Mouse (Mus musculus): Measurements from ENCODE around the gene Sgip1. TPM values are rescaled to one million over a fixed set of nuclear protein-coding genes. Genes with fewer than 3 reads are reported as not detected.

The Sgip1 gene
- polyA plus RNA-seq (2015; fragmentation: Nextera tagmentation; extraction: Ambion mirVana), result 64.1 and 69.5 TPM in 2 replicates

GRCm38 (mm10) chr4:102741287-102741686 lies at the start of gene Sgip1:
Sgip1 (plus strand) TSS chr4:102741297.
- Histone ChIP-seq H3K27ac (replicated peaks) (no peak within 1 kb of the TSS), H3K36me3 (no peaks in the 10 kb centered on the region), H3K4me2 (no peak within 1 kb of the TSS), H3K4me1 (replicated peaks) (no peaks in the 10 kb centered on the region), H3K4me3 (no peak within 1 kb of the TSS), H3K27me3 (no peaks in the 10 kb centered on the region), H3K9me3 (no peaks in the 10 kb centered on the region), H3K9ac (no peak within 1 kb of the TSS)
- 73% methylated on average over 8 of the region's 8 CpGs for WGBS
- no peak for ATAC-seq (ENCODE audit: low FRiP score, low read depth)

DNA sequence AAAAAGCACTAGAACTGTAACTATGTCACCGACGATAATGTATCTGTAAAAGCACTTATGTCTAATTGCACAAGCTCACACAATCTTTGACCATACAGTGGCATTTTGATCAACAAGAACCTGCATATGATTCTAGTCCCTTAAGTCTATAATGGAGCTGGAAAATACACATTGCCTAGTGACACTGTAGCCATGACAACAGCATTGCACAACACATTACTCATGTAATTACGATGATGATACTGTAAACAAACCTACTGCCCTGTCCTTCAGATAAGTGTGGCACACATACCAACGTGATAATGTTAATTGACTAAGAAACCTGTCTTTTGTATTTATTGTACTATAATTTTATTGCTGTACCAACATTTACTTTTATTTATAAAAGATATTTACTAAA lies 49.7 kb upstream of the Sgip1 start:
- Histone ChIP-seq H3K4me2 (no peak overlapping the region), H3K9me3 (no peaks in the 10 kb centered on the region), H3K27ac (replicated peaks) (no peak overlapping the region), H3K36me3 (no peaks in the 10 kb centered on the region), H3K9ac (no peak overlapping the region), H3K4me1 (replicated peaks) (no peaks in the 10 kb centered on the region), H3K27me3 (no peaks in the 10 kb centered on the region), H3K4me3 (no peak overlapping the region)
- ATAC-seq (ENCODE audit: low FRiP score, low read depth), result no peak
- 63% methylated on average over 4 of the region's 4 CpGs for WGBS

DNA sequence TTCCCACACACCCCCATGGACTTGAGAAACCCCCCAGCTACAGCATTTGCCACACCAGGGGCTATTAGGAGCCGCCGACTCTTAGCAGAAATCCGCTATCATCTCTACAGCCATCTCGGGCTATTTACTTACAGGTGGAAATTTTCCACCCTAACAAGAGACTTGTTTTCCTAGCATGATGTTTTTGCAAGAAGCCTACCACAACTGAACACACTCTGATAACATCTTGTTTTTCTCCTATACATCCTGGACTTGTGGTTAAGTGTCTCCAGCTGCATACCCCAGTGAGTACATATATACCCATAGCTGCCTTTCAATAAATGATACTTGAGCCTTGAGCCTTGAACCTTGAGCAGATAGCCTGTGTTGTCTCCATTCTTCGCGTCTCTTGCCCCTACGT lies 43.1 kb upstream of the Sgip1 start:
- ATAC-seq (ENCODE audit: low FRiP score, low read depth), result no peak
- Histone ChIP-seq H3K9me3 (no peaks in the 10 kb centered on the region; the same call in 1 of the 2 replicates), H3K27me3 (no peaks in the 10 kb centered on the region), H3K4me2 (no peak overlapping the region), H3K4me1 (replicated peaks) (no peaks in the 10 kb centered on the region), H3K4me3 (no peak overlapping the region), H3K36me3 (no peaks in the 10 kb centered on the region), H3K27ac (replicated peaks) (no peak overlapping the region), H3K9ac (no peak overlapping the region)
- WGBS, result 95% methylated on average over 7 of the region's 7 CpGs

- WGBS, result 85% methylated on average over 4 of the region's 4 CpGs
- Histone ChIP-seq H3K4me2 (no peak overlapping the region), H3K27me3 (no peaks in the 10 kb centered on the region), H3K4me3 (no peak overlapping the region), H3K9ac (no peak overlapping the region), H3K36me3 (no peaks in the 10 kb centered on the region), H3K4me1 (replicated peaks) (no peaks in the 10 kb centered on the region), H3K9me3 (no peaks in the 10 kb centered on the region), H3K27ac (replicated peaks) (no peak overlapping the region)
- no peak for ATAC-seq (ENCODE audit: low FRiP score, low read depth)
These were observed 29.4 kb upstream of the Sgip1 start for GRCm38 (mm10) chr4:102711731-102712130.

GRCm38 (mm10) chr4:102715532-102715931 lies 25.6 kb upstream of the Sgip1 start:
- ATAC-seq (ENCODE audit: low FRiP score, low read depth), result no peak
- Histone ChIP-seq H3K9ac (no peak overlapping the region), H3K4me3 (no peak overlapping the region), H3K4me1 (replicated peaks) (no peaks in the 10 kb centered on the region), H3K36me3 (no peaks in the 10 kb centered on the region), H3K4me2 (no peak overlapping the region), H3K27ac (replicated peaks) (no peak overlapping the region), H3K27me3 (no peaks in the 10 kb centered on the region), H3K9me3 (no peaks in the 10 kb centered on the region)

DNA sequence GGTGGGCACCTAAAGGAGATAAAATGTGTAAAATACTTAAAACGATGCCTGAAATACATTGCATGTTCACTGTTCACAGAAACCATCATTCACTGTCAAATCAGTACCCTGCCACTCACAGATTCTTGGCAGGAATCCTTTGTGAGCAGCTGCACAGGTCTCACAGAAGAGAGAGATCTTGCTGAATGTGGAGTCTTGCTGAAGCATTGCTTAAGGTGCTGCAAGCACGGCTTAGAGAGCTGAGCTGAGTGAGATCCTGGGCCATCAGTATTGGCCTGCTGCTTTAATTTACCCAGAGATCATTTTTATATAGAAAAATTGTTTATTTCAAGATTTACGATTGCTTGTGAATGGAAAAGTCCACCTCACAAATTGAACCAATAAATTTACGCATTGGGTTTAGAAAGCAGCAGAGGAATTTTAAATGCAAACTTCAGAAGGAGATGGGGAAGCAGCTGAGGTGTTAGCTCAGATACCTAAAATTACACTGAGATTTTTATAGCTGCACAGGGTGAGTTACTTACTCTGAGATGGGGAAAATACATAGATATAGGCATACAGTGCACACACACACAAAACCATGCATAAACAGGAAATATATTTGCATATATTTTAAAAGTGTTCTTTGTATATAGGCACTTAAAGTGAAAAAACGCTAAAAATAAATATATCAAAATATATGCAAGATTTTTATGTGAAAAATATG lies 23.8 kb upstream of the Sgip1 start:
- H3K4me2 ChIP-seq, result no peak overlapping the region
- H3K9me3 ChIP-seq, result no peaks in the 10 kb centered on the region
- WGBS, result 67% methylated on average over 5 of the region's 5 CpGs
- H3K27ac ChIP-seq (replicated peaks), result no peak overlapping the region
- H3K4me1 ChIP-seq (replicated peaks), result no peaks in the 10 kb centered on the region
- no peaks in the 10 kb centered on the region for H3K36me3 ChIP-seq
- no peaks in the 10 kb centered on the region for H3K27me3 ChIP-seq
- no peak overlapping the region for H3K9ac ChIP-seq
- H3K4me3 ChIP-seq, result no peak overlapping the region
- ATAC-seq (ENCODE audit: low FRiP score, low read depth), result no peak

DNA sequence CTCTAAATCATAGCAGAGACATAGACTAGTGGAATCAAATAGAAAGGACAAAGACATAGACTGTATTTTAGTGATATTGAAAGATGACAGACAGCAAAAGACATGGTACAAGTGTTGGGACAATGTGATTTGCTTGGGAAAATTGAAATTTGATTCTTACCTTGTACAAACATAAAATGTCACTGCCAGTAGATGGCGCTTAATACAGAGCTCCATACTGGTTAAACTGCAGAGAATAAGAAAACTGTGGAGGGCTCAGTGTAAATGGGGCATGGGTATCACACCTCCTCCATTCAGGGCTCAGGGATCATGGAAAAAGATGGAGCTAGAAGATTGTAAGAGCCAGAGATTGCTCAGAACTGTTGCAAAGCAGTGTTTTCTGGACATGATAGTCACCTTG lies 21.6 kb upstream of the Sgip1 start:
- WGBS, result 16% methylated on average over 1 of the region's 1 CpGs
- no peak overlapping the region for H3K9ac ChIP-seq
- no peak for ATAC-seq (ENCODE audit: low FRiP score, low read depth)

DNA sequence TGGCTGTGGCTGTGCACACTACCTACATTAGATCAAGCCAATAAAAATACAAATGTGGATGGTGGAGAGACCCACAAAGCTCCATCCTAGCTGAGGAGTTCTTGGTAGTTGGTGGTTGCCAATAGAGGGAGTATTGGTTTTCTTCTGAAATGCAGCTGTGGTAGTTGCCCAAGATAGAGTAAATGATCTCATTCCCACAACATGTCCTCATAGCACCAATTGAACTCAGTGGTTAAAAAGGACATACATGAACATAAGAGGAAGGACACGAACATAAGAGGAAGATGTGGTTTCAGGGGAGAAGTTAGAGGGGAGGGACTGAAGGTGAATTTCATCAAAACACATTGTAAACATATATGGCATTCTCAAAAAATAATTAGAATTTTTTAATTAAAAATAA lies 21.1 kb upstream of the Sgip1 start:
- no peak overlapping the region for H3K27ac ChIP-seq (replicated peaks)
- no peak overlapping the region for H3K4me3 ChIP-seq
- no peak overlapping the region for H3K4me2 ChIP-seq
- ATAC-seq (ENCODE audit: low FRiP score, low read depth), result no peak
- H3K9me3 ChIP-seq, result no peaks in the 10 kb centered on the region
- H3K9ac ChIP-seq, result no peak overlapping the region
- H3K27me3 ChIP-seq, result no peaks in the 10 kb centered on the region
- H3K4me1 ChIP-seq (replicated peaks), result no peaks in the 10 kb centered on the region
- H3K36me3 ChIP-seq, result no peaks in the 10 kb centered on the region
- 86% methylated on average over 1 of the region's 1 CpGs for WGBS

More for the DNA sequence above, 21.6 kb upstream of the Sgip1 start:
- Histone ChIP-seq H3K4me2 (no peak overlapping the region), H3K4me1 (replicated peaks) (no peaks in the 10 kb centered on the region), H3K36me3 (no peaks in the 10 kb centered on the region), H3K4me3 (no peak overlapping the region), H3K27ac (replicated peaks) (no peak overlapping the region), H3K9me3 (no peaks in the 10 kb centered on the region), H3K27me3 (no peaks in the 10 kb centered on the region)

- ATAC-seq (ENCODE audit: low FRiP score, low read depth), result no peak
- 72% methylated on average over 5 of the region's 5 CpGs for WGBS
- Histone ChIP-seq H3K4me1 (replicated peaks) (no peaks in the 10 kb centered on the region), H3K36me3 (no peaks in the 10 kb centered on the region), H3K9ac (no peak overlapping the region), H3K4me2 (no peak overlapping the region), H3K27me3 (no peaks in the 10 kb centered on the region), H3K27ac (replicated peaks) (no peak overlapping the region), H3K4me3 (no peak overlapping the region), H3K9me3 (no peaks in the 10 kb centered on the region)
These were observed 16.7 kb upstream of the Sgip1 start for GRCm38 (mm10) chr4:102724442-102724841.

DNA sequence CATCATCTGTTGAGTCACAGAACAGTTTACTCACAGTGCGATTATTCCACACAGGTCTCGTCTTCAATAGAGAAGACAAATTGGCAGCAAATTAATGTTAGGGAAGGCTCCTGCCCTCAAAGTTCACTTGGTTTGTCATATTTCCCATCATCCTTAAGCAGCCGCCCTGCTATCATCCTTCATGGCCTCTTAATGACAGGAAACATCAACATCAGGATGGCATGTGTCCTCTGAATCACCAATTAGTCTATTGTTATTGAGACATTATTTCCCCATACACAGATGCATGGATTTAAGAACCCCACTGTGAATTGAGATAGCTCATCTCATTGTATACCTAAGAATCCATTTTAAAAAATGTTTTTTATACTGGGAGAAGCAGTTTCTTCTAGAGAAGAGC lies 10.1 kb upstream of the Sgip1 start:
- no peak overlapping the region for H3K9ac ChIP-seq
- H3K4me2 ChIP-seq, result no peak overlapping the region
- no peak overlapping the region for H3K4me3 ChIP-seq
- H3K36me3 ChIP-seq, result no peaks in the 10 kb centered on the region
- no peaks in the 10 kb centered on the region for H3K4me1 ChIP-seq (replicated peaks)
- no peaks in the 10 kb centered on the region for H3K27me3 ChIP-seq
- no peaks in the 10 kb centered on the region for H3K9me3 ChIP-seq
- no peak for ATAC-seq (ENCODE audit: low FRiP score, low read depth)
- WGBS, result 82% methylated on average over 3 of the region's 3 CpGs
- no peak overlapping the region for H3K27ac ChIP-seq (replicated peaks)

DNA sequence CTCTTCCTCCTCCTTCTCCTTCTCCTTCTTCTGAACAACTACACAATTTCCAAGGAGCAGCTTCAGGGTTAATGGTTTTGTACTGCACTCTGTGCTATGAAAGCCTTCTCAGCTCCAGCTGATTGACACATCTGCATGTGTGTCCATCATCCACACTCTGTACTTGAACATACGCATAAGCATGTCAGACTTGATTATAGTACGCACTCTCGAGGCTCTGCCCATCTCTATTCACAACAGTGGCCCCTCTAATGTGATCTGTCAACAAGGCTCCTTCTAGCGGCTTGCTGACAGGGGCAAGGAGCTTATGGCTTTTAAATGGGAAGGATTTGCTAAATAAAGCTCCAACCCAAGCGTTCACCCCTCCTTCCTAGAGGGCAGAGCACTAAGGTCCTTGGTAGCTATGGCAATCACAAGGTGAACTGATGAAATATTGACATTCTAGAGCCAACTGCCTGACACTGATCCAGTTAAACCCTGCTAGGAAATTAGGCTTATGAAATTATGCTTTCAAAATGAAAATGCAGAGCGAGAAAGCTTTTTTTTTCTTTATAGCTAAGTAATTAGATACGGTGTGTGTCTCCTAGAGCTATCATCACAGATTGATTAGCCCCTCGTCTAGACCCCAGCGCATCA lies 7.0 kb upstream of the Sgip1 start:
- Histone ChIP-seq H3K27ac (replicated peaks) (no peak overlapping the region), H3K9me3 (no peaks in the 10 kb centered on the region), H3K9ac (no peak overlapping the region), H3K4me2 (no peak overlapping the region), H3K4me3 (no peak overlapping the region), H3K4me1 (replicated peaks) (no peaks in the 10 kb centered on the region), H3K36me3 (no peaks in the 10 kb centered on the region), H3K27me3 (no peaks in the 10 kb centered on the region)
- 55% methylated on average over 9 of the region's 9 CpGs for WGBS
- no peak for ATAC-seq (ENCODE audit: low FRiP score, low read depth)

GRCm38 (mm10) chr4:102753334-102754090 lies 12.4 kb downstream of the Sgip1 start:
- H3K36me3 ChIP-seq, result no peaks in the 10 kb centered on the region
- no peaks in the 10 kb centered on the region for H3K27me3 ChIP-seq
- H3K27ac ChIP-seq (replicated peaks), result no peak overlapping the region
- 80% methylated on average over 3 of the region's 3 CpGs for WGBS
- peaks cover 3% of the 10 kb centered on the region; the same call in 1 of the 2 replicates for H3K4me1 ChIP-seq (replicated peaks)
- no peak overlapping the region for H3K9ac ChIP-seq
- ATAC-seq (ENCODE audit: low FRiP score, low read depth), result no peak
- H3K4me2 ChIP-seq, result no peak overlapping the region
- no peaks in the 10 kb centered on the region for H3K9me3 ChIP-seq
- H3K4me3 ChIP-seq, result no peak overlapping the region
